Mouse (Mus musculus): ENCODE data around the gene Rab29. TPM values are rescaled to one million over a fixed set of nuclear protein-coding genes. Genes with fewer than 3 reads are reported as not detected.

Rab29 gene
- total RNA-seq, 1 experiment from 2014 or later = 19.1 TPM

GRCm38 (mm10) chr1:131910674-131911558 is 43.9 kb downstream of the Rab29 start:
- peak; percentile 50 for ATAC-seq (ENCODE audit: extremely low read depth, insufficient number of reproducible peaks, low FRiP score, poor library complexity, severe bottlenecking)

GRCm38 (mm10) chr1:131917634-131918033 is 50.6 kb downstream of the Rab29 start:
- ATAC-seq (ENCODE audit: extremely low read depth, insufficient number of reproducible peaks, low FRiP score, poor library complexity, severe bottlenecking) = no peak

DNA sequence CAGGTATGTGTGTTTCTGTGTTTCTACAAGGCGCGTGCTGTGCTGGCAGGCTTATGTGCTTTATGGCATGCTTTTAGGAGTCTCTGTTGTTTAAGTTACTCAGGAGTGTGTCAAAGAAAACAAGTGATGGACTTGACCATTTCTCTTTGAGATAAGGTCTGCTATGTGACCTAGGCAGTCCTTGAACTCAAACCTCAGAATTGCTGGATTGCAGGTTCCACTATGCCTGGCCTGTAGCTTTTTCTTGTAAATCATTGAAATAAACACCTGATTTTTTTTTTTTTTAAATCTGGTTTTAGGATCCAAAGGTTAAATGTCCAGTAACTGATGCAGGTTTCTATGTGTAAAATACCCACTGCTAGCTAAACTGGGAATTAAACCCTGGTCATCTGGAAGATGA is 52.0 kb downstream of the Rab29 start:
- no peak for ATAC-seq (ENCODE audit: extremely low read depth, insufficient number of reproducible peaks, low FRiP score, poor library complexity, severe bottlenecking)

- no peak for ATAC-seq (ENCODE audit: extremely low read depth, insufficient number of reproducible peaks, low FRiP score, poor library complexity, severe bottlenecking)
Measured at GRCm38 (mm10) chr1:131922100-131922499, 55.1 kb downstream of the Rab29 start.

Other genes with a start within 250 kb of the Rab29 start
- gene Ctse, start 228.9 kb upstream of the Rab29 start, total RNA-seq (2017) = 26.8 and 35.0 TPM in 2 replicates
- gene Rab7b, start 178.5 kb upstream of the Rab29 start, total RNA-seq (2017) = 0.86 and 1.0 TPM in 2 replicates
- gene Slc26a9, start 123.2 kb upstream of the Rab29 start, total RNA-seq (2017) = not detected in 2 replicates
- gene Pm20d1, start 69.8 kb upstream of the Rab29 start, total RNA-seq (2017) = not detected in 2 replicates
- 11.1 and 12.5 TPM in 2 replicates for gene Slc41a1, start 39.7 kb upstream of the Rab29 start, total RNA-seq (2017)
- 67.6 and 84.8 TPM in 2 replicates for gene Nucks1, start 43.3 kb downstream of the Rab29 start, total RNA-seq (2017)
- not detected in 2 replicates for gene Slc45a3, start 95.7 kb downstream of the Rab29 start, total RNA-seq (2017)
- 208 and 233 TPM in 2 replicates for gene Elk4, start 140.4 kb downstream of the Rab29 start, total RNA-seq (2017)
- 2.3 and 3.4 TPM in 2 replicates for gene Mfsd4a, start 200.8 kb downstream of the Rab29 start, total RNA-seq (2017)

Data from neutrophil, adult 5-6 weeks (primary cell).